Mouse (Mus musculus) megakaryocyte-erythroid progenitor cell, adult 5 weeks (primary cell): ENCODE results near the gene Mex3a. TPM values are rescaled to one million over a fixed set of nuclear protein-coding genes. Genes with fewer than 3 reads are reported as not detected.

Source experiments
- polyA plus RNA-seq: library from polyadenylated mRNA; stranded (reverse); fragments of >175 nt; gene quantifications from 2 replicates; pipeline ENCODE4 v1.2.3, GENCODE M21; 2012

Mex3a gene
- polyA plus RNA-seq: 8.8 and 16.2 TPM in 2 replicates

GRCm38 (mm10) chr3:88532299-88532674, at the start of gene Mex3a:
Gene Mex3a, plus strand, starts transcription at chr3:88532395.

GRCm38 (mm10) chr3:88509692-88510420, 22.3 kb upstream of the Mex3a start, which contains the start of gene Lmna:
Gene Lmna, minus strand, starts transcription at chr3:88509956.

GRCm38 (mm10) chr3:88548180-88548917, 16.2 kb downstream of the Mex3a start, which contains the start of gene Rab25:
Gene Rab25, minus strand, starts transcription at chr3:88548300.

GRCm38 (mm10) chr3:88552676-88553524, 20.7 kb downstream of the Mex3a start, which contains the start of gene Lamtor2:
Gene Lamtor2, minus strand, starts transcription at chr3:88553074.

GRCm38 (mm10) chr3:88553525-88553879, 21.3 kb downstream of the Mex3a start, which contains the start of gene Ubqln4:
Gene Ubqln4, plus strand, starts transcription at chr3:88553758.

GRCm38 (mm10) chr3:88575540-88575939, 43.3 kb downstream of the Mex3a start, which contains the start of gene Ssr2:
Gene Ssr2, plus strand, starts transcription at chr3:88575876.

Other genes with a start within 250 kb of the Mex3a start
- gene Gm38392, start 245.2 kb upstream of the Mex3a start, polyA plus RNA-seq: not detected in 2 replicates
- gene Tsacc, start 235.4 kb upstream of the Mex3a start, polyA plus RNA-seq: 0.44 and 1.7 TPM in 2 replicates
- 28.7 and 37.6 TPM in 2 replicates for gene Cct3, start 235.3 kb upstream of the Mex3a start, polyA plus RNA-seq
- gene Glmp, start 207.4 kb upstream of the Mex3a start, polyA plus RNA-seq: 75.1 and 97.9 TPM in 2 replicates
- 1.8 and 1.9 TPM in 2 replicates for gene Tmem79, start 196.2 kb upstream of the Mex3a start, polyA plus RNA-seq
- gene Smg5, start 196.1 kb upstream of the Mex3a start, polyA plus RNA-seq: 78.6 and 97.0 TPM in 2 replicates
- 0.06 TPM in 1 of 2 replicates, not detected in the other for gene Paqr6, start 167.8 kb upstream of the Mex3a start, polyA plus RNA-seq
- gene Bglap3, start 159.7 kb upstream of the Mex3a start, polyA plus RNA-seq: not detected in 2 replicates
- gene Bglap2, start 153.7 kb upstream of the Mex3a start, polyA plus RNA-seq: not detected in 2 replicates
- not detected in 2 replicates for gene Bglap, start 147.9 kb upstream of the Mex3a start, polyA plus RNA-seq
- 203 and 221 TPM in 2 replicates for gene Pmf1, start 122.1 kb upstream of the Mex3a start, polyA plus RNA-seq
- gene Slc25a44, start 107.3 kb upstream of the Mex3a start, polyA plus RNA-seq: 8.2 and 8.3 TPM in 2 replicates
- 60.3 and 109 TPM in 2 replicates for gene Sema4a, start 71.2 kb upstream of the Mex3a start, polyA plus RNA-seq
- gene Lmna, start 22.4 kb upstream of the Mex3a start, polyA plus RNA-seq: 80.9 and 128 TPM in 2 replicates
- gene Rab25, start 15.9 kb downstream of the Mex3a start, polyA plus RNA-seq: 0.24 and 0.69 TPM in 2 replicates
- gene Lamtor2, start 20.7 kb downstream of the Mex3a start, polyA plus RNA-seq: 121 and 149 TPM in 2 replicates
- gene Ubqln4, start 21.4 kb downstream of the Mex3a start, polyA plus RNA-seq: 74.0 and 78.9 TPM in 2 replicates
- 298 and 364 TPM in 2 replicates for gene Ssr2, start 43.5 kb downstream of the Mex3a start, polyA plus RNA-seq
- 425 and 439 TPM in 2 replicates for gene Arhgef2, start 73.6 kb downstream of the Mex3a start, polyA plus RNA-seq
- gene Rxfp4, start 120.7 kb downstream of the Mex3a start, polyA plus RNA-seq: not detected in 2 replicates
- 14.9 and 17.2 TPM in 2 replicates for gene Khdc4, start 153.4 kb downstream of the Mex3a start, polyA plus RNA-seq
- gene Rit1, start 184.4 kb downstream of the Mex3a start, polyA plus RNA-seq: 13.4 and 15.4 TPM in 2 replicates
- 0.49 and 0.78 TPM in 2 replicates for gene Syt11, start 242.8 kb downstream of the Mex3a start, polyA plus RNA-seq